Mouse (Mus musculus): ENCODE measurements around the gene Lmntd2.
A peak's percentile ranks its signal among the peaks of the same experiment; 100 is the strongest.
"Not testable (repeated sequence)": the region's sequence is repeated elsewhere in the genome, so short reads cannot be mapped to it uniquely, and the experiment has no call there.

Gene Lmntd2

GRCm38 (mm10) chr7:141213605-141214235, at the start of gene Lmntd2:
Gene Lmntd2 (minus strand): TSS chr7:141214080.
- DNase-seq (ENCODE audit: extremely low spot score), result no peak

GRCm38 (mm10) chr7:141263640-141264039, 49.8 kb upstream of the Lmntd2 start:
- DNase-seq (ENCODE audit: extremely low spot score), result no peak

GRCm38 (mm10) chr7:141261480-141261879, 47.6 kb upstream of the Lmntd2 start:
- no peak for DNase-seq (ENCODE audit: extremely low spot score)

GRCm38 (mm10) chr7:141256159-141256558, 42.3 kb upstream of the Lmntd2 start:
- no peak for DNase-seq (ENCODE audit: extremely low spot score)

- DNase-seq (ENCODE audit: extremely low spot score), result not testable (repeated sequence)
These were observed 36.6 kb upstream of the Lmntd2 start for GRCm38 (mm10) chr7:141250486-141250885.

- no peak for DNase-seq (ENCODE audit: extremely low spot score)
These were observed 17.7 kb upstream of the Lmntd2 start for GRCm38 (mm10) chr7:141231551-141231950.

- no peak for DNase-seq (ENCODE audit: extremely low spot score)
These were observed 17.2 kb upstream of the Lmntd2 start for GRCm38 (mm10) chr7:141231111-141231510.

- no peak for DNase-seq (ENCODE audit: extremely low spot score)
These were observed 16.7 kb upstream of the Lmntd2 start for GRCm38 (mm10) chr7:141230570-141230969.

GRCm38 (mm10) chr7:141229702-141230101, 15.8 kb upstream of the Lmntd2 start:
- no peak for DNase-seq (ENCODE audit: extremely low spot score)

- DNase-seq (ENCODE audit: extremely low spot score), result peak; percentile 93
These were observed 14.6 kb upstream of the Lmntd2 start, which contains the start of gene Phrf1 for GRCm38 (mm10) chr7:141228279-141229067. Gene Phrf1 (plus strand): TSS chr7:141228784.

GRCm38 (mm10) chr7:141227796-141228195, 13.9 kb upstream of the Lmntd2 start:
- no peak for DNase-seq (ENCODE audit: extremely low spot score)

GRCm38 (mm10) chr7:141226535-141226934, 12.7 kb upstream of the Lmntd2 start:
- DNase-seq (ENCODE audit: extremely low spot score), result no peak

- no peak for DNase-seq (ENCODE audit: extremely low spot score)
These were observed 8.9 kb upstream of the Lmntd2 start for GRCm38 (mm10) chr7:141222696-141223215.

GRCm38 (mm10) chr7:141222126-141222467, 8.2 kb upstream of the Lmntd2 start:
- DNase-seq (ENCODE audit: extremely low spot score), result no peak

GRCm38 (mm10) chr7:141221249-141222125, 7.6 kb upstream of the Lmntd2 start:
- DNase-seq (ENCODE audit: extremely low spot score), result peak; percentile 100

GRCm38 (mm10) chr7:141220377-141220776, 6.5 kb upstream of the Lmntd2 start:
- DNase-seq (ENCODE audit: extremely low spot score), result no peak

- DNase-seq (ENCODE audit: extremely low spot score), result no peak
These were observed 5.7 kb upstream of the Lmntd2 start for GRCm38 (mm10) chr7:141219558-141220099.

GRCm38 (mm10) chr7:141218557-141219133, 4.8 kb upstream of the Lmntd2 start:
- no peak for DNase-seq (ENCODE audit: extremely low spot score)

GRCm38 (mm10) chr7:141218141-141218540, 4.3 kb upstream of the Lmntd2 start:
- DNase-seq (ENCODE audit: extremely low spot score), result no peak

- DNase-seq (ENCODE audit: extremely low spot score), result no peak
These were observed 3.6 kb upstream of the Lmntd2 start for GRCm38 (mm10) chr7:141217343-141218013.

GRCm38 (mm10) chr7:141216894-141217293, 3.0 kb upstream of the Lmntd2 start:
- no peak for DNase-seq (ENCODE audit: extremely low spot score)

Measured in embryo, embryonic 9.5 days (tissue).